Mouse (Mus musculus) heart, embryonic 11.5 days (tissue): ENCODE data around the gene Mmp23. TPM values are rescaled to one million over a fixed set of nuclear protein-coding genes. Genes with fewer than 3 reads are reported as not detected.
A peak's percentile ranks its signal among the peaks of the same experiment; 100 is the strongest.

Experiments used
- ATAC-seq: fragments of 200-750 bp; cut with Nextera tagmentation; replicated peaks from 2 replicates; pipeline ENCODE4 v1.8.0; 2017; ENCODE audit warnings: moderate library complexity; ENCODE audit not compliant: insufficient number of reproducible peaks, low FRiP score, low TSS enrichment
- H3K27ac ChIP-seq: fragments of 300-500 bp; sonication (generic); 2 replicates; pipeline ENCODE4 v1.5.1; 2014; ENCODE audit warnings: mild to moderate bottlenecking, low read depth, low read length
- H3K27me3 ChIP-seq: fragments of 300-500 bp; sonication (generic); 2 replicates; pipeline ENCODE4 v1.6.1; 2014; ENCODE audit warnings: mild to moderate bottlenecking, low read length, mixed read lengths; ENCODE audit not compliant: control insufficient read depth, insufficient read depth
- H3K36me3 ChIP-seq: fragments of 300-500 bp; sonication (generic); 2 replicates; pipeline ENCODE4 v1.6.1; 2014; ENCODE audit warnings: mild to moderate bottlenecking, low read length, moderate library complexity, mixed read lengths; ENCODE audit not compliant: control insufficient read depth, insufficient read depth
- H3K4me1 ChIP-seq: fragments of 300-500 bp; sonication (generic); 2 replicates; pipeline ENCODE4 v1.6.1; 2014; ENCODE audit warnings: low read length; ENCODE audit not compliant: control insufficient read depth, insufficient read depth
- H3K4me2 ChIP-seq: fragments of 300-500 bp; sonication (generic); 2 replicates; pipeline ENCODE4 v1.6.1; 2014; ENCODE audit warnings: mild to moderate bottlenecking, moderate library complexity
- H3K4me3 ChIP-seq: fragments of 300-500 bp; sonication (generic); 2 replicates; pipeline ENCODE4 v1.5.1; 2014; ENCODE audit warnings: low read depth, low read length
- H3K9ac ChIP-seq: fragments of 300-500 bp; sonication (generic); 2 replicates; pipeline ENCODE4 v1.6.1; 2014; ENCODE audit warnings: mild to moderate bottlenecking, low read depth, low read length, moderate library complexity
- H3K9me3 ChIP-seq: fragments of 300-500 bp; sonication (generic); replicated peaks from 2 replicates; pipeline ENCODE4 v1.6.1; 2016; ENCODE audit warnings: low read length; ENCODE audit not compliant: control insufficient read depth
- WGBS: fragments of 180-500 bp; shearing (Covaris S2); extraction: QIAGEN DNeasy Blood & Tissue Kit; methylation state at CpG from one replicate; pipeline ENCODE4 v1.1.7; 2014; ENCODE audit not compliant: insufficient replicate concordance; 5-methylcytosine and 5-hydroxymethylcytosine counted together
- polyA plus RNA-seq: library from polyadenylated mRNA; unstranded; fragments of >200 nt; fragmentation: Nextera tagmentation; extraction: Ambion mirVana; gene quantifications from 2 replicates; pipeline ENCODE4 v1.2.1, GENCODE M21; 2014

The Mmp23 gene
- polyA plus RNA-seq, 1 experiment from 2014 or later, result 53.5 TPM

- H3K4me1 ChIP-seq, result peaks cover 7% of the 10 kb centered on the region
Measured at GRCm38 (mm10) chr4:155601091-155601996, 51.8 kb downstream of the Mmp23 start, which contains the start of gene Slc35e2. Slc35e2 (plus strand) TSS chr4:155601416.

More at GRCm38 (mm10) chr4:155601091-155601996, 51.8 kb downstream of the Mmp23 start, which contains the start of gene Slc35e2:
- Histone ChIP-seq H3K4me2 (peak within 1 kb of the TSS; percentile 92), H3K9me3 (no peaks in the 10 kb centered on the region), H3K27me3 (no peaks in the 10 kb centered on the region), H3K9ac (peak within 1 kb of the TSS; percentile 97), H3K36me3 (no peaks in the 10 kb centered on the region), H3K4me3 (peak within 1 kb of the TSS; percentile 85), H3K27ac (peak within 1 kb of the TSS; percentile 99)
- peak; percentile 94 for ATAC-seq
- WGBS, result under 1% methylated on average over 57 of the region's 65 CpGs

Other genes starting within 250 kb of the Mmp23 start
- 1.6 and 1.8 TPM in 2 replicates for gene Cfap74, start 244.2 kb downstream of the Mmp23 start, polyA plus RNA-seq
- gene Tmem52, start 184.3 kb downstream of the Mmp23 start, polyA plus RNA-seq, result not detected in 2 replicates
- 410 and 416 TPM in 2 replicates for gene Gnb1, start 162.0 kb downstream of the Mmp23 start, polyA plus RNA-seq
- gene Nadk, start 91.0 kb downstream of the Mmp23 start, polyA plus RNA-seq, result 57.0 and 58.6 TPM in 2 replicates
- 7.7 and 9.6 TPM in 2 replicates for gene Slc35e2, start 52.0 kb downstream of the Mmp23 start, polyA plus RNA-seq
- 48.2 and 50.0 TPM in 2 replicates for gene Cdk11b, start 28.5 kb downstream of the Mmp23 start, polyA plus RNA-seq
- not detected in 2 replicates for gene Gm10563, start 8.0 kb downstream of the Mmp23 start, polyA plus RNA-seq
- 8.9 and 9.7 TPM in 2 replicates for gene Mib2, start 15.8 kb upstream of the Mmp23 start, polyA plus RNA-seq
- gene Fndc10, start 41.0 kb upstream of the Mmp23 start, polyA plus RNA-seq, result 1.1 and 1.4 TPM in 2 replicates
- gene Ssu72, start 51.4 kb upstream of the Mmp23 start, polyA plus RNA-seq, result 128 TPM in 2 replicates
- gene Tmem240, start 81.4 kb upstream of the Mmp23 start, polyA plus RNA-seq, result 0.47 and 0.68 TPM in 2 replicates
- 84.2 and 88.2 TPM in 2 replicates for gene Atad3a, start 107.7 kb upstream of the Mmp23 start, polyA plus RNA-seq
- gene Vwa1, start 121.3 kb upstream of the Mmp23 start, polyA plus RNA-seq, result 0.89 and 1.1 TPM in 2 replicates
- gene Tmem88b, start 132.5 kb upstream of the Mmp23 start, polyA plus RNA-seq, result 3.0 and 3.2 TPM in 2 replicates
- not detected in 2 replicates for gene Ankrd65, start 137.1 kb upstream of the Mmp23 start, polyA plus RNA-seq
- gene Mrpl20, start 149.5 kb upstream of the Mmp23 start, polyA plus RNA-seq, result 152 and 166 TPM in 2 replicates
- 126 and 129 TPM in 2 replicates for gene Ccnl2, start 159.1 kb upstream of the Mmp23 start, polyA plus RNA-seq
- 121 and 122 TPM in 2 replicates for gene Aurkaip1, start 177.9 kb upstream of the Mmp23 start, polyA plus RNA-seq
- 34.5 and 37.2 TPM in 2 replicates for gene Mxra8, start 186.3 kb upstream of the Mmp23 start, polyA plus RNA-seq
- 5.8 and 6.8 TPM in 2 replicates for gene Dvl1, start 194.0 kb upstream of the Mmp23 start, polyA plus RNA-seq
- 0.11 and 0.18 TPM in 2 replicates for gene Tas1r3, start 210.0 kb upstream of the Mmp23 start, polyA plus RNA-seq
- 12.2 and 12.8 TPM in 2 replicates for gene Cptp, start 216.1 kb upstream of the Mmp23 start, polyA plus RNA-seq
- 40.7 and 45.6 TPM in 2 replicates for gene Ints11, start 216.2 kb upstream of the Mmp23 start, polyA plus RNA-seq
- 30.6 and 32.9 TPM in 2 replicates for gene Pusl1, start 238.4 kb upstream of the Mmp23 start, polyA plus RNA-seq
- 9.2 and 10.2 TPM in 2 replicates for gene Acap3, start 238.4 kb upstream of the Mmp23 start, polyA plus RNA-seq